Mouse (Mus musculus): ENCODE measurements around the gene Soat1. TPM values are rescaled to one million over a fixed set of nuclear protein-coding genes. Genes with fewer than 3 reads are reported as not detected.

Gene Soat1
- polyA plus RNA-seq, 1 experiment from 2014 or later = 51.2 TPM

GRCm38 (mm10) chr1:156425746-156426145 lies 48.4 kb downstream of the Soat1 start:
- Histone ChIP-seq H3K36me3 (ENCODE audit: control insufficient read depth, insufficient read depth) (peaks cover 10% of the 10 kb centered on the region; the same call in 1 of the 2 replicates), H3K27me3 (replicated peaks; ENCODE audit: control insufficient read depth, insufficient read depth, low read length) (no peaks in the 10 kb centered on the region), H3K4me2 (replicated peaks; ENCODE audit: low read depth) (no peak overlapping the region), H3K9ac (ENCODE audit: low read depth, low read length) (no peak overlapping the region), H3K27ac (ENCODE audit: low read depth, low read length) (no peak overlapping the region), H3K9me3 (ENCODE audit: control insufficient read depth) (no peaks in the 10 kb centered on the region), H3K4me1 (replicated peaks; ENCODE audit: control insufficient read depth, insufficient read depth, low read length) (no peaks in the 10 kb centered on the region), H3K4me3 (ENCODE audit: low read depth, low read length) (no peak overlapping the region)
- no peak for ATAC-seq
- 93% methylated on average over 4 of the region's 4 CpGs for WGBS
- no peak for TF ChIP-seq CTCF (IDR thresholded peaks at IDR 0.05; ENCODE audit: low read depth)

GRCm38 (mm10) chr1:156424054-156424453 lies 50.1 kb downstream of the Soat1 start:
- Histone ChIP-seq H3K27me3 (replicated peaks; ENCODE audit: control insufficient read depth, insufficient read depth, low read length) (no peaks in the 10 kb centered on the region), H3K36me3 (ENCODE audit: control insufficient read depth, insufficient read depth) (peaks cover 4% of the 10 kb centered on the region; the same call in 1 of the 2 replicates), H3K9ac (ENCODE audit: low read depth, low read length) (no peak overlapping the region), H3K4me2 (replicated peaks; ENCODE audit: low read depth) (no peak overlapping the region), H3K4me3 (ENCODE audit: low read depth, low read length) (no peak overlapping the region), H3K27ac (ENCODE audit: low read depth, low read length) (no peak overlapping the region), H3K4me1 (replicated peaks; ENCODE audit: control insufficient read depth, insufficient read depth, low read length) (no peaks in the 10 kb centered on the region), H3K9me3 (ENCODE audit: control insufficient read depth) (no peaks in the 10 kb centered on the region)
- no peak for ATAC-seq
- WGBS = 85% methylated on average over 3 of the region's 3 CpGs
- TF ChIP-seq CTCF (IDR thresholded peaks at IDR 0.05; ENCODE audit: low read depth) = no peak

GRCm38 (mm10) chr1:156423493-156423892 lies 50.6 kb downstream of the Soat1 start:
- no peak for TF ChIP-seq CTCF (IDR thresholded peaks at IDR 0.05; ENCODE audit: low read depth)
- Histone ChIP-seq H3K9me3 (ENCODE audit: control insufficient read depth) (no peaks in the 10 kb centered on the region), H3K4me1 (replicated peaks; ENCODE audit: control insufficient read depth, insufficient read depth, low read length) (no peaks in the 10 kb centered on the region), H3K36me3 (ENCODE audit: control insufficient read depth, insufficient read depth) (peaks cover 4% of the 10 kb centered on the region; the same call in 1 of the 2 replicates), H3K27me3 (replicated peaks; ENCODE audit: control insufficient read depth, insufficient read depth, low read length) (no peaks in the 10 kb centered on the region), H3K27ac (ENCODE audit: low read depth, low read length) (no peak overlapping the region), H3K9ac (ENCODE audit: low read depth, low read length) (no peak overlapping the region), H3K4me2 (replicated peaks; ENCODE audit: low read depth) (no peak overlapping the region), H3K4me3 (ENCODE audit: low read depth, low read length) (no peak overlapping the region)
- no peak for ATAC-seq
- 84% methylated on average over 6 of the region's 6 CpGs for WGBS

- peaks cover 4% of the 10 kb centered on the region; the same call in 1 of the 2 replicates for H3K36me3 ChIP-seq (ENCODE audit: control insufficient read depth, insufficient read depth)
- no peak for ATAC-seq
- no peak overlapping the region for H3K4me2 ChIP-seq (replicated peaks; ENCODE audit: low read depth)
- no peaks in the 10 kb centered on the region for H3K4me1 ChIP-seq (replicated peaks; ENCODE audit: control insufficient read depth, insufficient read depth, low read length)
- H3K27me3 ChIP-seq (replicated peaks; ENCODE audit: control insufficient read depth, insufficient read depth, low read length) = no peaks in the 10 kb centered on the region
- no peaks in the 10 kb centered on the region for H3K9me3 ChIP-seq (ENCODE audit: control insufficient read depth)
- H3K4me3 ChIP-seq (ENCODE audit: low read depth, low read length) = no peak overlapping the region
- H3K9ac ChIP-seq (ENCODE audit: low read depth, low read length) = no peak overlapping the region
- H3K27ac ChIP-seq (ENCODE audit: low read depth, low read length) = no peak overlapping the region
- WGBS = 79% methylated on average over 6 of the region's 6 CpGs
- no peak for TF ChIP-seq CTCF (IDR thresholded peaks at IDR 0.05; ENCODE audit: low read depth)
Observed at GRCm38 (mm10) chr1:156422856-156423255, 51.3 kb downstream of the Soat1 start.

- peak within 1 kb of the TSS; percentile 23; the same call in 1 of the 2 replicates for H3K9ac ChIP-seq (ENCODE audit: low read depth, low read length)
- TF ChIP-seq CTCF (IDR thresholded peaks at IDR 0.05; ENCODE audit: low read depth) = peak; percentile 44; the same call in 1 of the 2 replicates
- H3K9me3 ChIP-seq (ENCODE audit: control insufficient read depth) = no peaks in the 10 kb centered on the region
- peak within 1 kb of the TSS; percentile 83 for H3K4me2 ChIP-seq (replicated peaks; ENCODE audit: low read depth)
- H3K36me3 ChIP-seq (ENCODE audit: control insufficient read depth, insufficient read depth) = no peaks in the 10 kb centered on the region
- no peaks in the 10 kb centered on the region for H3K27me3 ChIP-seq (replicated peaks; ENCODE audit: control insufficient read depth, insufficient read depth, low read length)
- H3K4me1 ChIP-seq (replicated peaks; ENCODE audit: control insufficient read depth, insufficient read depth, low read length) = no peaks in the 10 kb centered on the region
- peak within 1 kb of the TSS; percentile 55 for H3K4me3 ChIP-seq (ENCODE audit: low read depth, low read length)
- H3K27ac ChIP-seq (ENCODE audit: low read depth, low read length) = peak within 1 kb of the TSS; percentile 67
- ATAC-seq = peak; percentile 98
- under 1% methylated on average over 43 of the region's 44 CpGs for WGBS
Observed at GRCm38 (mm10) chr1:156420671-156421297, 53.3 kb downstream of the Soat1 start, which contains the start of gene Axdnd1. Gene Axdnd1 (minus strand): TSS chr1:156421159.

- H3K9ac ChIP-seq (ENCODE audit: low read depth, low read length) = no peak overlapping the region
- no peaks in the 10 kb centered on the region for H3K9me3 ChIP-seq (ENCODE audit: control insufficient read depth)
- H3K4me2 ChIP-seq (replicated peaks; ENCODE audit: low read depth) = no peak overlapping the region
- no peaks in the 10 kb centered on the region for H3K36me3 ChIP-seq (ENCODE audit: control insufficient read depth, insufficient read depth)
- H3K4me1 ChIP-seq (replicated peaks; ENCODE audit: control insufficient read depth, insufficient read depth, low read length) = no peaks in the 10 kb centered on the region
- peak; percentile 73 for TF ChIP-seq CTCF (IDR thresholded peaks at IDR 0.05; ENCODE audit: low read depth)
- no peaks in the 10 kb centered on the region for H3K27me3 ChIP-seq (replicated peaks; ENCODE audit: control insufficient read depth, insufficient read depth, low read length)
- no peak overlapping the region for H3K4me3 ChIP-seq (ENCODE audit: low read depth, low read length)
- no peak for ATAC-seq
- H3K27ac ChIP-seq (ENCODE audit: low read depth, low read length) = no peak overlapping the region
- 58% methylated on average over 4 of the region's 4 CpGs for WGBS
Observed at GRCm38 (mm10) chr1:156418170-156418569, 56.0 kb downstream of the Soat1 start.

Measured in intestine, postnatal 0 days (tissue).